Mouse (Mus musculus) kidney, embryonic 15.5 days (tissue): Measurements from ENCODE around the gene H2-Q6. TPM values are rescaled to one million over a fixed set of nuclear protein-coding genes. Genes with fewer than 3 reads are reported as not detected.
"Not testable (repeated sequence)": the region's sequence is repeated elsewhere in the genome, so short reads cannot be mapped to it uniquely, and the experiment has no call there.

ENCODE experiments used
- ATAC-seq: fragments of 200-750 bp; cut with Nextera tagmentation; replicated peaks from 2 replicates; pipeline ENCODE4 v1.8.0; 2017; ENCODE audit warnings: moderate TSS enrichment; ENCODE audit not compliant: low FRiP score
- H3K27ac ChIP-seq: fragments of 300-500 bp; sonication (generic); 2 replicates; pipeline ENCODE4 v1.5.1; 2015; ENCODE audit warnings: mild to moderate bottlenecking, inconsistent platforms
- H3K27me3 ChIP-seq: fragments of 300-500 bp; sonication (generic); 2 replicates; pipeline ENCODE4 v1.6.1; 2015; ENCODE audit warnings: inconsistent platforms
- H3K36me3 ChIP-seq: fragments of 300-500 bp; sonication (generic); 2 replicates; pipeline ENCODE4 v1.6.1; 2015; ENCODE audit warnings: inconsistent platforms
- H3K4me1 ChIP-seq: fragments of 300-500 bp; sonication (generic); 2 replicates; pipeline ENCODE4 v1.6.1; 2015; ENCODE audit warnings: inconsistent platforms
- H3K4me2 ChIP-seq: fragments of 300-500 bp; sonication (generic); 2 replicates; pipeline ENCODE4 v1.6.1; 2015; ENCODE audit warnings: moderate library complexity, mild to moderate bottlenecking, inconsistent platforms
- H3K4me3 ChIP-seq: fragments of 300-500 bp; sonication (generic); replicated peaks from 2 replicates; pipeline ENCODE4 v1.5.1; 2015; ENCODE audit warnings: mild to moderate bottlenecking, inconsistent platforms
- H3K9ac ChIP-seq: fragments of 300-500 bp; sonication (generic); 2 replicates; pipeline ENCODE4 v1.6.1; 2015; ENCODE audit warnings: mild to moderate bottlenecking, inconsistent platforms
- H3K9me3 ChIP-seq: fragments of 300-500 bp; sonication (generic); replicated peaks from 2 replicates; pipeline ENCODE4 v1.6.1; 2016; ENCODE audit warnings: inconsistent platforms
- WGBS: fragments of 180-500 bp; shearing (Covaris S2); methylation state at CpG from one replicate; pipeline ENCODE4 v1.1.7; 2015; ENCODE audit warnings: mixed read lengths; 5-methylcytosine and 5-hydroxymethylcytosine counted together
- polyA plus RNA-seq: library from polyadenylated mRNA; unstranded; fragments of >200 nt; fragmentation: Nextera tagmentation; extraction: Ambion mirVana; gene quantifications from 2 replicates; pipeline ENCODE4 v1.2.1, GENCODE M21; 2015

The H2-Q6 gene
- polyA plus RNA-seq, 1 experiment from 2014 or later = 5.2 TPM

GRCm38 (mm10) chr17:35420206-35420810 lies 4.3 kb upstream of the H2-Q6 start:
- H3K9me3 ChIP-seq, H3K4me2 ChIP-seq, H3K4me1 ChIP-seq, H3K4me3 ChIP-seq, H3K27ac ChIP-seq, ATAC-seq, H3K9ac ChIP-seq, H3K36me3 ChIP-seq: not testable (repeated sequence)
- 15% methylated on average over 11 of the region's 11 CpGs for WGBS
- peaks cover 23% of the 10 kb centered on the region for H3K27me3 ChIP-seq

- peaks cover 12% of the 10 kb centered on the region for H3K4me1 ChIP-seq
- 93% methylated on average over 4 of the region's 4 CpGs for WGBS
- H3K9ac ChIP-seq, H3K27ac ChIP-seq, H3K36me3 ChIP-seq, H3K9me3 ChIP-seq, ATAC-seq, H3K4me3 ChIP-seq, H3K4me2 ChIP-seq: not testable (repeated sequence)
- H3K27me3 ChIP-seq = peaks cover 33% of the 10 kb centered on the region
These were observed 3.3 kb upstream of the H2-Q6 start for GRCm38 (mm10) chr17:35421331-35421730.

- 88% methylated on average over 5 of the region's 5 CpGs for WGBS
- not testable (repeated sequence) for H3K9me3 ChIP-seq, H3K9ac ChIP-seq, H3K4me2 ChIP-seq, H3K27ac ChIP-seq, H3K36me3 ChIP-seq, H3K4me3 ChIP-seq, ATAC-seq
- peaks cover 35% of the 10 kb centered on the region for H3K27me3 ChIP-seq
- peaks cover 12% of the 10 kb centered on the region for H3K4me1 ChIP-seq
These were observed 2.3 kb upstream of the H2-Q6 start for GRCm38 (mm10) chr17:35422360-35422759.

- H3K4me3 ChIP-seq, H3K27ac ChIP-seq, H3K36me3 ChIP-seq, H3K4me2 ChIP-seq, H3K9me3 ChIP-seq, H3K9ac ChIP-seq, ATAC-seq: not testable (repeated sequence)
- WGBS = 66% methylated on average over 3 of the region's 3 CpGs
- Histone ChIP-seq H3K27me3 (peaks cover 37% of the 10 kb centered on the region), H3K4me1 (peaks cover 12% of the 10 kb centered on the region)
These were observed 1.4 kb upstream of the H2-Q6 start for GRCm38 (mm10) chr17:35423131-35423810.

- H3K4me1 ChIP-seq = peaks cover 12% of the 10 kb centered on the region
- not testable (repeated sequence) for H3K9me3 ChIP-seq, ATAC-seq, H3K36me3 ChIP-seq, H3K4me2 ChIP-seq, H3K9ac ChIP-seq, H3K27ac ChIP-seq, H3K4me3 ChIP-seq
- 87% methylated on average over 3 of the region's 3 CpGs for WGBS
- peaks cover 40% of the 10 kb centered on the region for H3K27me3 ChIP-seq
These were observed 544 bp upstream of the H2-Q6 start for GRCm38 (mm10) chr17:35424106-35424505.

GRCm38 (mm10) chr17:35425474-35425873 lies 824 bp downstream of the H2-Q6 start:
- H3K9me3 ChIP-seq, H3K36me3 ChIP-seq, H3K9ac ChIP-seq, H3K27ac ChIP-seq: not testable (repeated sequence)
- Histone ChIP-seq H3K4me3 (peak overlapping the region; percentile 42), H3K4me1 (peaks cover 12% of the 10 kb centered on the region), H3K27me3 (peaks cover 39% of the 10 kb centered on the region), H3K4me2 (peak overlapping the region; percentile 76)
- whole genome bisulfite sequencing = 13% methylated on average over 28 of the region's 28 CpGs
- peak; percentile 50 for ATAC-seq

- Histone ChIP-seq H3K27me3 (peaks cover 30% of the 10 kb centered on the region), H3K4me1 (peaks cover 12% of the 10 kb centered on the region)
- not testable (repeated sequence) for H3K36me3 ChIP-seq, H3K9ac ChIP-seq, H3K9me3 ChIP-seq, H3K27ac ChIP-seq, H3K4me2 ChIP-seq, ATAC-seq, H3K4me3 ChIP-seq
- 86% methylated on average over 6 of the region's 6 CpGs for WGBS
These were observed 4.2 kb downstream of the H2-Q6 start for GRCm38 (mm10) chr17:35428883-35429282.

GRCm38 (mm10) chr17:35430671-35431070 lies 6.0 kb downstream of the H2-Q6 start:
- H3K4me2 ChIP-seq = not testable (repeated sequence)

GRCm38 (mm10) chr17:35432167-35432566 lies 7.5 kb downstream of the H2-Q6 start:
- not testable (repeated sequence) for H3K4me3 ChIP-seq, H3K4me1 ChIP-seq, H3K9ac ChIP-seq, H3K27me3 ChIP-seq, H3K9me3 ChIP-seq, H3K27ac ChIP-seq, ATAC-seq, H3K36me3 ChIP-seq, H3K4me2 ChIP-seq
- 87% methylated on average over 3 of the region's 3 CpGs for WGBS

More at GRCm38 (mm10) chr17:35430671-35431070, 6.0 kb downstream of the H2-Q6 start:
- H3K4me1 ChIP-seq, ATAC-seq, H3K27ac ChIP-seq, H3K9ac ChIP-seq, H3K9me3 ChIP-seq, H3K36me3 ChIP-seq, H3K4me3 ChIP-seq: not testable (repeated sequence)
- H3K27me3 ChIP-seq = peaks cover 16% of the 10 kb centered on the region
- WGBS = 89% methylated on average over 6 of the region's 6 CpGs

GRCm38 (mm10) chr17:35434836-35435235 lies 10.2 kb downstream of the H2-Q6 start:
- not testable (repeated sequence) for H3K4me3 ChIP-seq, H3K27me3 ChIP-seq, H3K36me3 ChIP-seq, H3K9ac ChIP-seq, H3K4me2 ChIP-seq, H3K9me3 ChIP-seq, ATAC-seq, H3K27ac ChIP-seq, H3K4me1 ChIP-seq
- 10% methylated on average over 8 of the region's 8 CpGs for WGBS

- H3K9ac ChIP-seq, H3K4me1 ChIP-seq, H3K4me2 ChIP-seq, H3K36me3 ChIP-seq, ATAC-seq, H3K27ac ChIP-seq, H3K9me3 ChIP-seq, H3K4me3 ChIP-seq: not testable (repeated sequence)
- peaks cover 16% of the 10 kb centered on the region for H3K27me3 ChIP-seq
- WGBS = 82% methylated on average over 3 of the region's 3 CpGs
These were observed 10.9 kb downstream of the H2-Q6 start for GRCm38 (mm10) chr17:35435577-35435976.

- not testable (repeated sequence) for H3K9me3 ChIP-seq, H3K4me1 ChIP-seq, H3K9ac ChIP-seq, H3K27ac ChIP-seq, ATAC-seq, H3K4me3 ChIP-seq, H3K4me2 ChIP-seq, H3K36me3 ChIP-seq
- WGBS = 57% methylated on average over 1 of the region's 1 CpGs
- peaks cover 16% of the 10 kb centered on the region for H3K27me3 ChIP-seq
These were observed 12.8 kb downstream of the H2-Q6 start for GRCm38 (mm10) chr17:35437386-35437936.
